Mouse (Mus musculus): ENCODE measurements around the gene Hmg20a.

GRCm38 (mm10) chr9:56424861-56425260 lies 6.5 kb downstream of the Hmg20a start:
- TF ChIP-seq POLR2A (IDR thresholded peaks at IDR 0.05; ENCODE audit: low read depth, low read length) (no peak), CTCF (IDR thresholded peaks at IDR 0.05; ENCODE audit: extremely low read depth, insufficient read length, insufficient replicate concordance, low read depth, low read length) (no peak)

All from small intestine, adult 2 months (tissue).